Mouse (Mus musculus): ENCODE measurements at regions not wholly inside any gene's neighbourhood (a gene's known extent, or its start where the extent isn't known, plus 50 kb on each side); places are given as distances from the start of the nearest gene placed in this dataset.

DNA sequence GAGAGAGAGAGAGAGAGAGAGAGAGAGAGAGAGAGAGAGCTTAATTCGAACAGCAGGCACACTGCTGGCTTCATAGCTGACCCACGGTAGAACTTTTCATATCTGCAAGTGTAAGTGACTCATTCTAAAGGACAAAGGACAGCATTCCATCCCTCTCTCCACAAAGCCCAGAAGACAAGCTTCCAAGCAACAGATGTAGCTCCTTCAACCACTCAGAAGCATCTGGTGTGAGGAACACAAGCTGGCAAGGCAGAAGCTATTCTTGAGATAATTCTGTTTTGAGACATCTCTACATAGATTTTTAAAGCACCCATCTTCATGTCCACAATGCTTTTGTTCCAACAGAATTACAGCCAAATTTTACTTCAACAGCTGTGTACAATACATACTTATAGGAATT, 294.2 kb upstream of the Gria1 start:
- DNase-seq (ENCODE audit: low spot score): no peak

GRCm38 (mm10) chr11:56725141-56725540, 286.0 kb upstream of the Gria1 start:
- no peak for DNase-seq (ENCODE audit: low spot score)

GRCm38 (mm10) chr11:56726161-56726560, 285.0 kb upstream of the Gria1 start:
- DNase-seq (ENCODE audit: low spot score): no peak

- no peak for DNase-seq (ENCODE audit: low spot score)
Observed at GRCm38 (mm10) chr11:56727556-56727955, 283.6 kb upstream of the Gria1 start.

DNA sequence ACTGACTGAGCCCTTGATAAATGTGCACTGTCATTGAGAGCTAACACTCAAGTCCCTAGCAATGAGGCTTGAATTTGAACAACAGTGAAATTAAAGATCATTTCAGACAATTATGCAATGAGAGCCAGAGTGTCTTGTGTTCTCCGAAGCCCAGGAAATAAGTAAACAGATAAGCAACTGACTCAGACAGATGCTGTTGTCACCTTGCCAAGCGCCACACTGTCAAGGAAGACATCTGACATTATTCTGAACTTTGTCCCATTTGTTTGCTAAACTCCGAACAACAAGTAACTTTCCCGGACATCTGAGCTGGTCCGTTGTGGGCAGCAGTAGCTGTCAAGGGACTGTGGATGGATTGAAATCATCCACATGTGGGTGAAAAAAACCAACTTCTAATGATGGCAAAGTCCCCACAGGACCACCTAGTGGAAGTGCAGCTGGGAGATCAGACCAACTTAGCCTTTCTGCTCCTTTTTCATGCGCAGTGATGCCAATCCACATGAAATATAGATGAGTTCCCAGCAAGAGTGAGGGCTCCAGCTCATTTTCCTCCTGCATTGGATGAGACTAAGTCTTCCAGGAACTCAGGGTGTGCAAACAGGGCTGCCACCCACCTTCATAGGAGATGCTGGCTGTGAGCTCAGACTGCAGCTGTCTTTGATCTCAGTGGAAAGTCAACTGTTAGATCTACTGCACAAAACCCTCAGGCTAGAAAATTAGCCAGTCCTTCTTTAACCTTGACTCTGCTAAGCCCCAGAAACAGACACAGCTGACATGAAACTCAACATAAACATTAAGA, 282.8 kb upstream of the Gria1 start:
- DNase-seq (ENCODE audit: low spot score): no peak

DNA sequence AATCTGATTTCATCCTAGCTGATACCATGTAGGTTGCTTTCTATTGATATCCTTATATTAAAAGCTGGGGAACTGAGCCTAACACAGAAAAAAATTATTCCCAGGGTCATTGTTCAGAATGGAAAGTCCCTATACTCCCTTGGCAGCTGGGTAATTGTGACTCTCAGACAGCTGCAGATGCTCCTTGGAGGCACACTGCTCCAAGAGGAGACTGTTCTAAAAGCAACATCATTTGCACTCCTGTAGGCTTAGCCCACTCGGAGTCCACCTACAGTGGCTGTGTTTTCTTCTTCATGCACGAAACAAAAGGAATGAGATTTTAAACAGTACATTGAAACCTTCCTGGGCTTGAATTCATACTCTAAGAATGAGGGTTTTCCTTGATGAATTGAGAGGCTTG, 269.3 kb upstream of the Gria1 start:
- DNase-seq (ENCODE audit: low spot score): no peak

DNA sequence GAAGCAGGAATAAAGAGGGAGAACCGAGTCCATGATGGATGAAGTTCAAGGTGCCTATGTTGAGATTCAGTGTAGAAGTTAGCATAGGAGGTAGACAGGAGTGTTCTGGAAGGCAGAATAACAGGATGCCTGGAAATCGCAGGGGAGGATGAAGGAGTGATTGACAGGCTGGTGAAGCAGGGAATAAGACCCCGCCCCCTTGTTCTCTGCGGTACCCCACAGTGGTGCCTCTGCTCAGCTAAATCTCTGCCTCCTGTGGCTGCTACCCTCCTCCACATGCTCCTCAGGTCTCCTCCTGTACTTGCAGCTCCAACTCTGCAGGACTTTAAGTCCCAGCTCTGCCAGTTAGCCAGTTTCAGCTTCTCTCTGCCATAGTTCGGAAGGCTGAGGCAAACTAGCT, 261.2 kb upstream of the Gria1 start:
- no peak for DNase-seq (ENCODE audit: low spot score)

GRCm38 (mm10) chr11:56750639-56751038, 260.5 kb upstream of the Gria1 start:
- DNase-seq (ENCODE audit: low spot score): no peak

DNA sequence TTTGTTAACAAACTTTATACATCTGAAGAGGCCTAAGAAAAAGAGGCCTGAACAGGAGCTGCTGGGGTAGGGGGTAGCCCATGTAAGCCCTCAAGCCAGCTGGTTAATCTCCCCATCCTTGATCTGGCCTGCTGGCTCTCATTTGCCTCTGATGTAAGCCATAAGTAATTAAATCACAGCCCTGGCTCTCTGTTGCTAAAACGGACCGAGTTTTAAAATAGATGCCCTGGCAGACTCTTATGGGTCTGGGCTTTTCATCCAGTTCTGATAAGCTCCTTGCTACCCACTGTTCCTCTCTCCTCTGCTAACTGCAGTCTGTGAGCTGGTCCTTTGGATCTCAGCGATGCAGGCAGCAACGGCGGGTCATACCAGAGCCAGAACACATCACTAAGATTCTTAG, 259.3 kb upstream of the Gria1 start:
- no peak for DNase-seq (ENCODE audit: low spot score)

DNA sequence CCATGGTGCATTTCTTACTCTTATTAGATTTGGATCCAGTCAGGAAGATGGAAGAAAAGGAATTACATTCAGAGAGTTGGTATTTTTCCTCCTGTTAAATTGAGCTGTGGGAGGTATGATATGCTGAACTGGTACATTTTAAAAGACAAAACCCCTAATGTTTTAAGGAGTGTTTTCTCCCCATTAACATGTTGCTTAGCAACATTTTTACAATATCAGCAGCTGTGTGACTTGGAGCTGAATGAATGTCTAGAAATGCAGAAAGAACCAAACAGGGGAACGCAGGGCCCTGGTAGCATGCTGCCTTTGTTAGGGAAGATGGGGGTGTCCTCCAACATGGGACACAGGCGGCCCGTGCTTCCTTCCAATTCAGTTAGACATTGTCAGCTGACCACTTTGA, 257.5 kb upstream of the Gria1 start:
- no peak for DNase-seq (ENCODE audit: low spot score)

GRCm38 (mm10) chr11:56760474-56760873, 250.7 kb upstream of the Gria1 start:
- no peak for DNase-seq (ENCODE audit: low spot score)

DNA sequence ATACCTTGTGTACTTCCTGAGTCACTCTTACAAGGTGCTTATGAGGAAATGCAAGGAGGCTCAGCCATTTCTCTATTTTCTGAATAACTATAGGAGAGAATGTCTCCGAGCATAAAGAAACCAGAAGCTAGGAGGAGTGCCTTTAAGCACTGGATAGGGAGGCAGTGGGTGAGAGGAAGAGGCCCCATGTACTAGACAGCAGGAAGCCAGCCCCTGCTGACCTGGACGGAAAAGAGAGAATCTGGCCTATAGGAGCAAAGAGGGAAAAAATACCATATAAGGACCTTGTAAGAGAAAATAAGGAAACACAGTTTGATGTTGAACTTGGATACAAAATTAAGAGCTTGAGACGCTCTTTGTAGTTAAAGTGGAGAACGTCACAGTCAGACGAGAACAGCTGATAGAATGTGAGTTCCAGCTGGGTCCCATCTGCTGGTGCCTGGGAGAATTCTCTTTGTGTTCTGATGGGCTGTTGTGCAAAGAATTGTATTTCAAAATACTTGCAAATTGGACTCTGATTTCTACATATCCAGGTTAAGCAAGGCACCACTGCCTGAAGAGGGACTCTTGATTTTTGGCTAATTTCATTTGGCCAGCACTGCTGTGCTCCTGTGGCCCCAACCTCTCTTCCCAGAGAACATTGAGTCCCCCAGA, 248.6 kb upstream of the Gria1 start:
- no peak for DNase-seq (ENCODE audit: low spot score)

- no peak for DNase-seq (ENCODE audit: low spot score)
Observed at GRCm38 (mm10) chr11:56767424-56767823, 243.8 kb upstream of the Gria1 start.

GRCm38 (mm10) chr11:56786351-56786750, 224.8 kb upstream of the Gria1 start:
- DNase-seq (ENCODE audit: low spot score): no peak

GRCm38 (mm10) chr11:56792691-56793090, 218.5 kb upstream of the Gria1 start:
- no peak for DNase-seq (ENCODE audit: low spot score)

- no peak for DNase-seq (ENCODE audit: low spot score)
Observed at GRCm38 (mm10) chr11:56807314-56807713, 203.9 kb upstream of the Gria1 start.

GRCm38 (mm10) chr11:56810141-56810540, 201.0 kb upstream of the Gria1 start:
- DNase-seq (ENCODE audit: low spot score): no peak

- peak; percentile 8 for DNase-seq (ENCODE audit: low spot score)
Observed at GRCm38 (mm10) chr11:56812121-56812520, 199.1 kb upstream of the Gria1 start.

DNA sequence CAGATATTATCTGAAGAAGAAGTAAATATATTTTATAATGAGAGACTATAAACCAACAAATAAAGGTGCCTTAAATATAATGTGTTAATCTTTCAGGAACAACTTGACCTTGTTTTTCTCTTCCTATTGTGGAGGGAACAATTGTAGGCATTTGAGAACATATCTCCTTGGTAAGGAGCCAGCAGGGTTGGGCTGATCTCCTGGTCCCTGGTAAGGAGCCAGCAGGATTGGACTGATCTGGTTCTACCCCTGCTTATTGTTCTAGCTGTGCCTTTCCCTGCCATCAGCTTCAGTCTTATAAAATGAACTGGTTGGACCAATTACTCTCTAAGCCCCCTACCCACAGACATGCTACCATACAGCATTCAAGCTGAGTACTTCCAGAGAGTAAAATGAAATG, 187.7 kb upstream of the Gria1 start:
- DNase-seq (ENCODE audit: low spot score): no peak

DNA sequence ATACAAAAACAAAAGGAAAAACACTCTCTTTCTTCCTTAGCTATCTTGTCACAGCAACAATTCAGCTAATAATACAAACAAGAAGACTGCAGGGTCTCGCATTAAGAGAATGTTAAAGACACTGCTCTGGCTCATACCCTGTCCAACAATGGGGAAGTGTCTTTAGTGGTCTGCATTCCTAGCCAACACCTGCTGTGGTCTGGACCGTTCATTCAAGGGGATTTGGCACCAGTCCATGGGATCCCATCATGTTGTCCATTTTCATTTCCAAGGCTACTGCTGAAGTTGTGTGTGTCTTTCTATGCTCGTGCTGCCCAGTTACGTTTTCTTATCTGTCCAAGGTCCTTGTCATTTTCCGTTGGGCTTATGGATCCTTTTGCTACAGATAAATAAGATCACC, 183.7 kb upstream of the Gria1 start:
- no peak for DNase-seq (ENCODE audit: low spot score)

DNA sequence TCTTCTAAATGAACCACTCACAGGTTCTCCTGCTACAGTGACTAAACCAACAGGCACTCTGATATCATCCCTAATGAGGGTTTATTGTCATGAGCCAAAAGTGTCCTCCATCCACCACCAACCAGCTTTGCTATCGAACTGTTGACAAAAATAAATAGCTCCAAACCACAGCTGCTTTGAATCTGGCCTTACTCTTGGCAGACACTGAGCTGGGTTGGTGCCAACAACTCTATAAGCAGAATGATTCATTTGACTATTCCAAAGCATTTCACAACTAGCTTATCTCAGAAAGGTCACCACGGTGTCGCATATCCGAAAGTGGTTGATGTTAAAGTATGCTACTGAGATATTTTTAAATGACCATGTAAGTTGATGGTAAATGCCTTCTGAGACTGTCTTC, 148.5 kb upstream of the Gria1 start:
- DNase-seq (ENCODE audit: low spot score): no peak

GRCm38 (mm10) chr11:56871640-56872039, 139.5 kb upstream of the Gria1 start:
- no peak for DNase-seq (ENCODE audit: low spot score)

- DNase-seq (ENCODE audit: low spot score): no peak
Observed at GRCm38 (mm10) chr11:56898548-56898951, 112.6 kb upstream of the Gria1 start.

DNA sequence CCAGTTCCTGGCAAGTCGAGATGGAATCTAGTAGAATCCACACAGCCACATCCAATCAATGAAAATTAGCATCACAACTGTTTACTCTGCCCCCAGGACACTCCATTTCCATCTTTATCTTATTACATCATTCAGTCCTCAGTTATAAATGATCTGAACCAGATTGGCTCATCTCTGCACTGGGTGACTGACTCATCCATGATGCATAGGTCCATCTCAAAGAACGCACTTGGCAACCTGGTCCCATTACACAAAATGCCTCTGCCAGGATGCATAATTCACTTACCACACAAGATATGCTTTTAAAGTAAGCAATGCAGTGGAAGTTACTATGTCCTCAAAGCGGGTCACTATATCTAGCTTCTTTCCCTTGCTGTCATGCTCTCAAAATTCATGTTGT, 110.0 kb upstream of the Gria1 start:
- no peak for DNase-seq (ENCODE audit: low spot score)

All from yolk sac, embryonic 10.5 days (tissue).